Mouse (Mus musculus): ENCODE data around the gene Pigw.

Pigw gene

DNA sequence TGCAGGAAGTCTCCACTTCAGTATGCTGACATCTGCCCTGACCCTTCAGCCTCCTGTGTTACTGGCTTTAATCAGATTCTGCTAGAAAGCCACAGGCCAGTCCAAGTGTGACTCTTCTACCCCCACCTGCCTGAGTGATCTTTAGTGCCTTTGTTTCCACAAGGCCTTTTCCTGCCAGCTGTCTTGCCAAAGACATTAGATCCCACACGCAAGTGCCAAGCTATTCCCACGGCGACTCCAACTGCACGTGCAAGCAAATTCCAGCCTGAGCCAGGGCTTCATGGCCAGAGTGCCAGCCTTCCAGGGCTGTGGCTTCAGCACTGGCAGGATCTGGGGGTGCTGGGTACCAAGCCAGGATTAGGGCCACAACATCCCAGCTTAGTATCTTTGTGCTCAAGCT, 30.3 kb upstream of the Pigw start:
- TF ChIP-seq POU5F1 (IDR thresholded peaks at IDR 0.05; ENCODE audit: borderline replicate concordance, low read length) (no peak), CTCF (conservative IDR thresholded peaks at IDR 0.05; ENCODE audit: low read length) (no peak), NANOG (IDR thresholded peaks at IDR 0.05; ENCODE audit: borderline replicate concordance, low read length) (no peak)
- no peaks in the 10 kb centered on the region for H3K9me3 ChIP-seq (ENCODE audit: low read length)
- peaks cover 47% of the 10 kb centered on the region for H3K4me1 ChIP-seq (replicated peaks; ENCODE audit: low read depth, low read length)
- H3K36me3 ChIP-seq (ENCODE audit: insufficient read depth, low read length): peaks cover 94% of the 10 kb centered on the region
- no peaks in the 10 kb centered on the region for H3K27me3 ChIP-seq (ENCODE audit: insufficient read depth, low read length)
- H3K4me3 ChIP-seq (replicated peaks; ENCODE audit: low read length): no peak overlapping the region

DNA sequence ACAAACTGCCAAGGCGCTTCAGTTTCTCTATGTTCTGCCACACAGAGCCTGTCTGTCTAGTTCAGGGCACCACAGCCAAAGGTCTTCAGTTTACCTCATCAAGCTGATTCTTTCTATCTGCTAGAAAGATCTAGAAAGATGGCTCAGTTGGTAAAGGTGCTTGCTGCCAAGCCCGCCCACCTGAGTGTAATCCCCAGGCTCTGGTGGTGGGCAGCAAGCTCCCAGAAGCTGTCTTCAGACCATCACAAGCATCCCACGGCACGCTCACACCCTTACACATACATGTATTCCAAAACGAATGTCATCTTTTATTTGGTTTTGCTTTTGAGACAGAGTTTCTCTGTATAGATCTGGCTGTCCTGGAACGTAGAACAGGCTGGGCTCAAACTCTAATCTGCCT, 28.4 kb upstream of the Pigw start:
- Histone ChIP-seq H3K4me1 (replicated peaks; ENCODE audit: low read depth, low read length) (peaks cover 28% of the 10 kb centered on the region), H3K9me3 (ENCODE audit: low read length) (no peaks in the 10 kb centered on the region), H3K36me3 (ENCODE audit: insufficient read depth, low read length) (peaks cover 100% of the 10 kb centered on the region), H3K27me3 (ENCODE audit: insufficient read depth, low read length) (no peaks in the 10 kb centered on the region), H3K4me3 (replicated peaks; ENCODE audit: low read length) (no peak overlapping the region)
- TF ChIP-seq POU5F1 (IDR thresholded peaks at IDR 0.05; ENCODE audit: borderline replicate concordance, low read length): no peak
- TF ChIP-seq CTCF (conservative IDR thresholded peaks at IDR 0.05; ENCODE audit: low read length): no peak
- no peak for TF ChIP-seq NANOG (IDR thresholded peaks at IDR 0.05; ENCODE audit: borderline replicate concordance, low read length)

DNA sequence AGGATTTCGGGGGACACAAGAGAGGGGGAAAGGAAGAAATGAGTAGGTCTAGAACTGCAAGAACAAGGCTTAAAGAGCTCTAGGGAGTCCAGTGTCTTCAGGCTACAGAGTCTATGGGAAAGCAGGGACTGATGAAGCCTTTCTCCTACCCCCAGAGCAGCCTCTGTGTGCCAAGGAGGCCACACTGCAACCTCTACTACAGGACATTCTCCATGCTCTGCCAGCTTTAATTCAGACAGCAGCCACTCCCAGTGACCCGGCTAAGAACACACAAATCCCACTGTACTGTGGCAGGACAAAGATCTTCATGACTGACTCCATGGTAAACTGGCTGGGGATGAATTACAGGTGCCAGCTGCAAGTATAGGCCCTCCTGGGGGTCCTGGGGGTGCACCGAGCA, 27.0 kb upstream of the Pigw start:
- H3K27me3 ChIP-seq (ENCODE audit: insufficient read depth, low read length): no peaks in the 10 kb centered on the region
- peaks cover 100% of the 10 kb centered on the region for H3K36me3 ChIP-seq (ENCODE audit: insufficient read depth, low read length)
- TF ChIP-seq CTCF (conservative IDR thresholded peaks at IDR 0.05; ENCODE audit: low read length) (no peak), NANOG (IDR thresholded peaks at IDR 0.05; ENCODE audit: borderline replicate concordance, low read length) (no peak), POU5F1 (IDR thresholded peaks at IDR 0.05; ENCODE audit: borderline replicate concordance, low read length) (no peak)
- peaks cover 21% of the 10 kb centered on the region for H3K4me1 ChIP-seq (replicated peaks; ENCODE audit: low read depth, low read length)
- no peak overlapping the region for H3K4me3 ChIP-seq (replicated peaks; ENCODE audit: low read length)
- H3K9me3 ChIP-seq (ENCODE audit: low read length): no peaks in the 10 kb centered on the region

DNA sequence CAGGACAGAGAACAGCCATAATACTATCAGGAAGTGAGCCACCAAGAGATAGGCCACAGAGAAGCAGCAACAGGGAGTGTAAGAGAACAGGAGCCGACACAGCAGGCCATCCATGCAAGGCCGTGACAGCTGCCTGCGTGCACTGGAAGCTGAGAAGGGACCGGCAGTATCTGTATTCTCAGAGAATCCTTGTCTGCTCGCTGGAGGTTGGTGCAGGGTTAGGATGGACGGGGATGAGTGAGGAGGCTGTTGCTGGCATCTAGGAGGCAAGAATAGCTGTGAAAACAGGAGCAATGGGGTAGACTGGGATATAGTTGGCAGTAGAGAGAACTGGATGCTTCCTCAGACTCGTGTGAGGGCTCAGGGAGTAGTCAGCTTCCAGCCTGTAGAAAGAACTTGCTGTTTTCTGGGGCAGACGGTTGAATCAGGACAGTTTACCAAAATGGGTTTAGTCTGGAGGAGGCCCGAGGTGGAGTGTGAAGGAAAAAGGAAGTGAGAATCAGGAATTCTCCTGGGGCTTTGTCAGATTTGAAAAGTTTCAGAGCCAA, 24.6 kb upstream of the Pigw start:
- Histone ChIP-seq H3K9me3 (ENCODE audit: low read length) (no peaks in the 10 kb centered on the region), H3K36me3 (ENCODE audit: insufficient read depth, low read length) (peaks cover 100% of the 10 kb centered on the region), H3K4me3 (replicated peaks; ENCODE audit: low read length) (no peak overlapping the region), H3K27me3 (ENCODE audit: insufficient read depth, low read length) (no peaks in the 10 kb centered on the region), H3K4me1 (replicated peaks; ENCODE audit: low read depth, low read length) (peaks cover 21% of the 10 kb centered on the region)
- TF ChIP-seq POU5F1 (IDR thresholded peaks at IDR 0.05; ENCODE audit: borderline replicate concordance, low read length) (no peak), CTCF (conservative IDR thresholded peaks at IDR 0.05; ENCODE audit: low read length) (no peak), NANOG (IDR thresholded peaks at IDR 0.05; ENCODE audit: borderline replicate concordance, low read length) (no peak)

DNA sequence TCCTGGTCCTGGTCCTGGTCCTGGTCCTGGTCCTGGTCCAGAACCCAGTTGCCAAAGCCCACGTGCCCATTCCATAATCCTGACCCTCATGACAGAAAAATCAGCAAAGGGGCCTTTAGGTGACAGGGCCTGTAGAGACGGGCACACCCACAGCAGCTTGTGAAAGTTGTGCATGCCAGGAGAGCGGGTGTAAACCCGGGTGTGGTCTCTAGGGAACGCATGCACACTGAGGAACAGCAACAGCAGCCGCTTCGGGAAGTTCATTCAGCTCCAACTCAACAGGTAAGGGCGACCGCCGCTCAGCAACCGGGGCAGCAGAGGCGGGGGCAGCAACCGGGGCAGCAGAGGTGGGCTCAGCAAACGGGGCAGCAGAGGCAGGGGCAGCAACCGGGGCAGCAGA, 13.0 kb upstream of the Pigw start:
- TF ChIP-seq NANOG (IDR thresholded peaks at IDR 0.05; ENCODE audit: borderline replicate concordance, low read length) (no peak), CTCF (conservative IDR thresholded peaks at IDR 0.05; ENCODE audit: low read length) (no peak), POU5F1 (IDR thresholded peaks at IDR 0.05; ENCODE audit: borderline replicate concordance, low read length) (no peak)
- peaks cover 14% of the 10 kb centered on the region for H3K4me1 ChIP-seq (replicated peaks; ENCODE audit: low read depth, low read length)
- H3K9me3 ChIP-seq (ENCODE audit: low read length): no peaks in the 10 kb centered on the region
- H3K4me3 ChIP-seq (replicated peaks; ENCODE audit: low read length): no peak overlapping the region
- no peaks in the 10 kb centered on the region for H3K27me3 ChIP-seq (ENCODE audit: insufficient read depth, low read length)
- peaks cover 88% of the 10 kb centered on the region for H3K36me3 ChIP-seq (ENCODE audit: insufficient read depth, low read length)

DNA sequence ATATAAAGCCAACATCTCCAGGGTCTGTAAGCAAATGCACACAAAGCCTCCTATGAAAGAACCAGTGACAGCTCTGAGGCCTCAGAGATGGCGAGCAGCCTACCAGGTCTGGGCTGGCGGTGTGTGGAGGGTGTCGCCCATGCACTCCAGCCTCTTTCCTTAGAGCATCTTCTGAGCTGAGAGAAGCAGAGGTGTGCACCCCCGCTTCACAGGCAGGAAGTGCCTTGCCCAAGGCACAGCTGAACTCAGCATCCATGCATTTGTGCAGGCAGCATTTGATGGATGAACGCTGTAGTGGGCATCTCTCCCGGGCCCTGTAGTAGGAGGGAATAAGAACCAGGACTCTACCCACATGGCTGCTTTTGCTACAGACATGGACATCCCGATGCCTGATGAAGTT, 11.6 kb upstream of the Pigw start:
- no peaks in the 10 kb centered on the region for H3K9me3 ChIP-seq (ENCODE audit: low read length)
- peaks cover 87% of the 10 kb centered on the region for H3K36me3 ChIP-seq (ENCODE audit: insufficient read depth, low read length)
- TF ChIP-seq CTCF (conservative IDR thresholded peaks at IDR 0.05; ENCODE audit: low read length) (no peak), POU5F1 (IDR thresholded peaks at IDR 0.05; ENCODE audit: borderline replicate concordance, low read length) (no peak), NANOG (IDR thresholded peaks at IDR 0.05; ENCODE audit: borderline replicate concordance, low read length) (no peak)
- H3K4me1 ChIP-seq (replicated peaks; ENCODE audit: low read depth, low read length): peaks cover 14% of the 10 kb centered on the region
- H3K4me3 ChIP-seq (replicated peaks; ENCODE audit: low read length): no peak overlapping the region
- no peaks in the 10 kb centered on the region for H3K27me3 ChIP-seq (ENCODE audit: insufficient read depth, low read length)

DNA sequence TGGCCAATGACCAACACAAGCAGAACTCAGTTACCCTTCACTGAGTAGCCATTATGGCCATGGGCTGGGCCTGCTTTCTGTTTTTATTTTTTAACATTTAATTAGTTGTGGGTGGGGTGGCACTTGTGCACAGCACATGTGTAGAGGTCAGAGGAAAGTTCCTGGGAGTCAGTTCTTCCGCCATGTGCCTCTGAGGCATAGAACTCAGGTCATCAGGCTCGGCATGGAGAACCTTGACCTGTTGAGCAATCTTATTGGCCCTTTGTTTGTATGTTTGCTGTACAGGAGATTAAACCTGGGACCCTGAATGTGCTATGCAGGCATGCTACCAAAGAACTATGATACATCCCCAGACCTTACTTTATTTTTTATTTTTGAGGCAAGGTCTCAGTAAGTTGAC, 9.4 kb upstream of the Pigw start:
- H3K4me1 ChIP-seq (replicated peaks; ENCODE audit: low read depth, low read length): peaks cover 22% of the 10 kb centered on the region
- TF ChIP-seq POU5F1 (IDR thresholded peaks at IDR 0.05; ENCODE audit: borderline replicate concordance, low read length): no peak
- no peak for TF ChIP-seq NANOG (IDR thresholded peaks at IDR 0.05; ENCODE audit: borderline replicate concordance, low read length)
- no peak for TF ChIP-seq CTCF (conservative IDR thresholded peaks at IDR 0.05; ENCODE audit: low read length)
- peaks cover 87% of the 10 kb centered on the region for H3K36me3 ChIP-seq (ENCODE audit: insufficient read depth, low read length)
- H3K4me3 ChIP-seq (replicated peaks; ENCODE audit: low read length): no peak overlapping the region
- H3K9me3 ChIP-seq (ENCODE audit: low read length): no peaks in the 10 kb centered on the region
- H3K27me3 ChIP-seq (ENCODE audit: insufficient read depth, low read length): no peaks in the 10 kb centered on the region

DNA sequence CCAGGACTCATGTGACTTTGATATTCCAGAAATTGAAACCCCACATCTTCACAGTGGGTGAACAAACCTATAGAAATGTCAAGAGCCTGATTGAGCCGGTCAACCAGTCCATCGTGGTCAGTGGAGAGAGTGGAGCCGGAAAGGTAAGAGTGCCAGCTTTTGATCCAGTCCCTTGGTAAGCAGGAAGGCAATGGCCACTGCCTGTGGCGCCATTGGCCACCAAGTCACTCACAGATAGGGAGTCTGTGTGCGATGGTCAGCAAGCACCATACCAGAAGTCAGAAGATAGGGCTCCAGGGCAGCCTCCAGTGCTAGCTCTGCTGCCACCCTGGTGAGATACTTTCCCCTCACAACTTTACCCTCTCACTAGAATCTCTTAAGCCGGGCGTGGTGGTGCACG, 7.9 kb upstream of the Pigw start:
- Histone ChIP-seq H3K27me3 (ENCODE audit: insufficient read depth, low read length) (no peaks in the 10 kb centered on the region), H3K4me1 (replicated peaks; ENCODE audit: low read depth, low read length) (peaks cover 30% of the 10 kb centered on the region), H3K4me3 (replicated peaks; ENCODE audit: low read length) (no peak overlapping the region), H3K9me3 (ENCODE audit: low read length) (no peaks in the 10 kb centered on the region), H3K36me3 (ENCODE audit: insufficient read depth, low read length) (peaks cover 91% of the 10 kb centered on the region)
- TF ChIP-seq CTCF (conservative IDR thresholded peaks at IDR 0.05; ENCODE audit: low read length): no peak
- TF ChIP-seq NANOG (IDR thresholded peaks at IDR 0.05; ENCODE audit: borderline replicate concordance, low read length): no peak
- TF ChIP-seq POU5F1 (IDR thresholded peaks at IDR 0.05; ENCODE audit: borderline replicate concordance, low read length): no peak
